Mouse (Mus musculus) midbrain, embryonic 16.5 days (tissue): Measurements from ENCODE around the gene Sct. TPM values are rescaled to one million over a fixed set of nuclear protein-coding genes. Genes with fewer than 3 reads are reported as not detected.

Source experiments
- ATAC-seq: fragments of 200-750 bp; cut with Nextera tagmentation; 2 replicates; pipeline ENCODE4 v1.8.0; 2017; ENCODE audit warnings: moderate TSS enrichment
- H3K27ac ChIP-seq: fragments of 300-500 bp; sonication (generic); 2 replicates; pipeline ENCODE4 v1.5.1; 2014; ENCODE audit warnings: mild to moderate bottlenecking, low read length, mixed read lengths
- H3K27me3 ChIP-seq: fragments of 300-500 bp; sonication (generic); 2 replicates; pipeline ENCODE4 v1.6.1; 2014; ENCODE audit warnings: low read depth, low read length, mixed read lengths; ENCODE audit not compliant: control insufficient read depth, insufficient read depth
- H3K36me3 ChIP-seq: fragments of 300-500 bp; sonication (generic); 2 replicates; pipeline ENCODE4 v1.6.1; 2014; ENCODE audit warnings: mild to moderate bottlenecking, low read length, moderate library complexity, mixed read lengths; ENCODE audit not compliant: control insufficient read depth, insufficient read depth
- H3K4me1 ChIP-seq: fragments of 300-500 bp; sonication (generic); 2 replicates; pipeline ENCODE4 v1.6.1; 2014; ENCODE audit warnings: mild to moderate bottlenecking, low read length, mixed read lengths; ENCODE audit not compliant: control insufficient read depth, insufficient read depth
- H3K4me2 ChIP-seq: fragments of 300-500 bp; sonication (generic); 2 replicates; pipeline ENCODE4 v1.6.1; 2014; ENCODE audit warnings: mild to moderate bottlenecking, low read length, mixed read lengths
- H3K4me3 ChIP-seq: fragments of 300-500 bp; sonication (generic); 2 replicates; pipeline ENCODE4 v1.5.1; 2014; ENCODE audit warnings: low read depth, mild to moderate bottlenecking, low read length, moderate library complexity, mixed read lengths
- H3K9ac ChIP-seq: fragments of 300-500 bp; sonication (generic); 2 replicates; pipeline ENCODE4 v1.6.1; 2014; ENCODE audit warnings: low read depth, low read length, mixed read lengths
- H3K9me3 ChIP-seq: fragments of 300-500 bp; sonication (generic); replicated peaks from 2 replicates; pipeline ENCODE4 v1.6.1; 2014; ENCODE audit warnings: mild to moderate bottlenecking, low read length, mixed read lengths; ENCODE audit not compliant: control insufficient read depth, poor library complexity, severe bottlenecking
- WGBS: fragments of 180-500 bp; shearing (Covaris S2); extraction: QIAGEN DNeasy Blood & Tissue Kit; methylation state at CpG from one replicate; pipeline ENCODE4 v1.1.7; 2014; 5-methylcytosine and 5-hydroxymethylcytosine counted together
- polyA plus RNA-seq: library from polyadenylated mRNA; unstranded; fragments of >200 nt; fragmentation: Nextera tagmentation; extraction: Ambion mirVana; gene quantifications from 2 replicates; pipeline ENCODE4 v1.2.1, GENCODE M21; 2015

Sct gene
- polyA plus RNA-seq, 1 experiment from 2014 or later = 2.8 TPM

DNA sequence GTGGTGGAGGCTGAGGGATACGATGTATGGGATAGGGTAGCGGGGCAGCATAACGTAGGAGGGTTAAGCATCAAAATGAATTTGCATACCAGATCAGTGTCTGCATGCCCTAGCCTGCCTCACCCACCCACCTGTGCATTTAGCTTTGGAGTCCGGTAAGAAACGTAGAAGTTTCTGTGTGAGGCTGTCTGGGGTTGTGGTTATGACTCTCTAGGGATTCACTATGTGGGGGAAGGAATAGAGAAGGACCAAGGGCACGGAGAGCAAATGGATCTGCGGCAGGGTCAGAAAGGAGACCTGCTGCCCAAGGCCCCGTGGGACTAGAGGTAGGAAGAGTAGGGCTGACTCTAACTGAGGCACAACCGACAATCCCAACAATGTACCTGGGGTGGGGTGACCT is 3.6 kb downstream of the Sct start:
- no peaks in the 10 kb centered on the region for H3K9me3 ChIP-seq

DNA sequence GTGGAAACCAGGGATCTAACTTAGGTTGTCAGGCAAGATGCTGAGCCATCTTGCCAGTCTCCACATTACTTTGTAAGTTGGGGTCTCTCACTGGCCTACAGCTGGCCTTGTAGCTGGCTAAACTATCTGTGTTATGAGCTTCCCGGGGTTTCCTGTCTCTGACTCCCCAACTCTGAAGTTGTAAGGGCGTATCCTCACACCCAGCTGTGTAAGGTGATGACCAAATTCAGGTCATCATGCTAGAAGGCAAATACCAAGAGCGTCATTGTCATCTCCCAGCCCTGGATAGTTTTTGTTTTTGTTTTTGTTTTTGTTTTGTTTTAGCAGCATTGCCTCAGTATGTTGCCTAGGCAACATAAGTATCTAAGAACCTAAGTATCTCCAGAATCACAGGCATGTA is 8.3 kb downstream of the Sct start:
- WGBS = 84% methylated on average over 3 of the region's 3 CpGs
- H3K27ac ChIP-seq = no peak overlapping the region
- peaks cover 3% of the 10 kb centered on the region for H3K4me1 ChIP-seq
- no peak overlapping the region for H3K4me3 ChIP-seq
- no peak overlapping the region for H3K4me2 ChIP-seq
- no peaks in the 10 kb centered on the region for H3K9me3 ChIP-seq
- H3K36me3 ChIP-seq = no peaks in the 10 kb centered on the region
- H3K27me3 ChIP-seq = no peaks in the 10 kb centered on the region
- no peak for ATAC-seq
- no peak overlapping the region for H3K9ac ChIP-seq

More for the DNA sequence above, 3.6 kb downstream of the Sct start:
- Histone ChIP-seq H3K27ac (no peak overlapping the region), H3K27me3 (peaks cover 5% of the 10 kb centered on the region), H3K4me1 (peaks cover 5% of the 10 kb centered on the region), H3K4me3 (no peak overlapping the region), H3K36me3 (no peaks in the 10 kb centered on the region), H3K4me2 (no peak overlapping the region), H3K9ac (no peak overlapping the region)
- no peak for ATAC-seq
- WGBS = 89% methylated on average over 9 of the region's 9 CpGs

DNA sequence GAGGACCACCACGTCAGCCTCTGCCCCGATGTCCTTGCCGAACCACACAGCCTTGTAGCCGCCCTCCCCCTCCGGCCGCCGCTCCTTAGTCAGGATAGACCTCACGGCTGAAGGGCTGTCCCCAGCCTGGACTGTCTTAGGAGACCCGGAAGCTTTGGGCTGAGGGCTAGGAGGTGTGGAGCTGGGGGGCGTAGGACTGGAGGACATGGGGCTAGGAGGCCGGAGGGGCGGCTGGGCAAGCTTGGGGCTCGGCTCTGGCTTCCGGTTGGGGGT is 9.7 kb downstream of the Sct start:
- H3K4me1 ChIP-seq = peaks cover 6% of the 10 kb centered on the region
- H3K27me3 ChIP-seq = no peaks in the 10 kb centered on the region
- no peaks in the 10 kb centered on the region for H3K36me3 ChIP-seq
- no peak overlapping the region for H3K9ac ChIP-seq
- no peak for ATAC-seq
- no peak overlapping the region for H3K4me2 ChIP-seq
- 87% methylated on average over 14 of the region's 14 CpGs for WGBS
- no peak overlapping the region for H3K27ac ChIP-seq
- no peak overlapping the region for H3K4me3 ChIP-seq
- H3K9me3 ChIP-seq = no peaks in the 10 kb centered on the region

DNA sequence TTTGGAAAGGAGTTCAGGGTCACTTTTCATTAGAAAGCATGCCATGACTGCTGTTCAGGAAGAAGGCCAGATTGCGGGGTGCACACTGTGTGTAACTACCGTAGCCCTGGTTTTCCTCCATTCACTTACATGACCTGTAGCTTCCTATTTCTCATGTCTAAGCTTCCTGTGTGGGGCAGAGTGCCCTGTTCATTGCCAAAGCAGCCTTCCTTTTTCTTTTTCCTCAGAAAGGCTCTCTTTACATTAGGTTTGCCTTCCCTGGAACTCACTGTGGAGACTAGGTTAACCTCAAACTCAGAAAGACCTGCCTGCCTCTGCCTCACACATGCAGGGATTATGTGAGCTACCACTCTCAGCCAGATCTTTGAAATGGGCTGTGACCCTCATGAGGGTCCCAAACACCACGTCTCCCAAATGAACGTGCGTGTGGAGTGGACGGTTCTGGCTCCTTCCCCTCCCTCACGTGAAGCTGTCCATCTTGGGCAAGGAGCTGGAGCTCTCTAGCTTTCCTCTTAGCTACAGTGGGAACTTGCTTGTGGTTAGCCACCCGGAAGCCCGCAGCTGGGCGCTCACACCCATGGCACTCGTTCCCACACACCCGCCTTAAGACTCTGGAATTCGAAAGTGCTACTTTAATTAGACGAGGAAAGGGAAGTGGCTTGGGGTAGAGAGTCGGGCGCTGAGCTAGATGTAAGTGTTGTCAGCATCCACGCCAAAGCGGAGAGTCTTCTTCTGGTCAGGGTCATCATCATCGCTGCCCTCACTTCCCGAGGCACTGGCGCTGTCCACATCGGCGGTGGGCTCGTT is 10.3 kb downstream of the Sct start:
- H3K27ac ChIP-seq = no peak overlapping the region
- no peak overlapping the region for H3K4me3 ChIP-seq
- no peak for ATAC-seq
- H3K27me3 ChIP-seq = no peaks in the 10 kb centered on the region
- peaks cover 6% of the 10 kb centered on the region for H3K4me1 ChIP-seq
- H3K36me3 ChIP-seq = peaks cover 4% of the 10 kb centered on the region; the same call in 1 of the 2 replicates
- H3K9me3 ChIP-seq = no peaks in the 10 kb centered on the region
- 79% methylated on average over 24 of the region's 24 CpGs for WGBS
- H3K4me2 ChIP-seq = no peak overlapping the region
- no peak overlapping the region for H3K9ac ChIP-seq

DNA sequence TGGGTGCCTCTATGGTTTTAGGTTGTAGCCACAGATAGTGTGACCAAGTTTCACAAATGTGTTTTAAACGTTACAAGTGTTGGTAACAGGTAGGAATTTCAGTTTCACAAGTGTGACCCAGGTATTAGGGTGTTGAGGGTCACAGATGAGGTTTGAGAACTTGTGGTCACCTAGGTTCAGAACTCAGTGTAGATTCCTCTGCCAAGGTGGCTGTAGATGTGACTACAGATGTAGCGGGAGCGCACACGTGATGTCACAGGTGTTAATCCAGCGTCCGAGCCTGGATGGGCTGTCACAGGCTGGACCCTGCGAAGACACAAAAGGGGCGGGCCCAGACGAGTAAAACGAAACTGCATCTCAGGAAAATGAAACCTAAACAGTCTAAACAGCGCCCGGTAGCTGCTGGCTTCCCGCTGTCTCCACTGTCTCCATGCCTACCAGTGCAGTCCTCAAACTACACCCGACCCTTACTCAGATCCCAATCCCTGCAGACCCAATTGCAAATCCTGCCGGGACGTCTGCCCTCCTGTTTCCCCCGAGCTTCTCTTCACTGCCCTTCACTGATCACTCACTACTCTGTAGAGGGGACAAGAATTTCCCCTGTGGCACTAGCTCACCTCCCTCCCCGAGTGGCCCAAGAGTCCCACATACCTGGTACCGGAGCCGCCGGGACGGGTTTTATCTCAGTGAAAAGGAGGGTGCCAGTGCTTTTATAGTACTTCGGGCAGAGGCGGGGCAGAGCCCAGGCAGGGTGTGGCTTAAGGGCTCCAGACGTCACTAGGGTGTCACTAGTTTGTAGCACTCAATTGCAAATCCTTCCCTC is 13.0 kb downstream of the Sct start, which contains the start of gene Irf7:
Gene Irf7, minus strand, starts transcription at position 743 of the 823 bp plus-strand sequence.
- Histone ChIP-seq H3K9me3 (no peaks in the 10 kb centered on the region), H3K27me3 (no peaks in the 10 kb centered on the region), H3K36me3 (peaks cover 18% of the 10 kb centered on the region), H3K4me2 (peak within 1 kb of the TSS; percentile 56), H3K9ac (peak within 1 kb of the TSS; percentile 27; the same call in 1 of the 2 replicates), H3K27ac (no peak within 1 kb of the TSS), H3K4me1 (peaks cover 6% of the 10 kb centered on the region), H3K4me3 (peak within 1 kb of the TSS; percentile 27)
- peak; percentile 59; the same call in 1 of the 2 replicates for ATAC-seq
- 14% methylated on average over 25 of the region's 25 CpGs for WGBS

DNA sequence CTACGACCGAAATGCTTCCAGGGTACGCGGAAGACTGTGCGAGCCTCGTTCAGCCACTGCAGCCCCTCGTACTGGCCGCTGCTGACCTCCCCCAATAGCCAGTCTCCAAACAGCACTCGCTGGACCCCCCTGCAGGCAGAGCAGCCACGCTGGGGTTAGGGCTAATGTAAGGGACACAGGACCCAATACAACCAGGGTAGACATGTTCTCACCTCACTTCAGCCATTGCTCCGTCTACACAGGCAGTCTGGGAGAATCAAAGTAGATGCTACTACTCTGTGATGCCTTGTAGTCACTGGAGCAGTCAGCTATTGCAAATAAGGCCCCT is 13.6 kb downstream of the Sct start:
- H3K9ac ChIP-seq = no peak overlapping the region
- peak; percentile 9; the same call in 1 of the 2 replicates for ATAC-seq
- H3K4me2 ChIP-seq = no peak overlapping the region
- H3K9me3 ChIP-seq = no peaks in the 10 kb centered on the region
- H3K36me3 ChIP-seq = peaks cover 22% of the 10 kb centered on the region
- no peak overlapping the region for H3K4me3 ChIP-seq
- H3K27me3 ChIP-seq = no peaks in the 10 kb centered on the region
- WGBS = 39% methylated on average over 11 of the region's 11 CpGs
- peaks cover 6% of the 10 kb centered on the region for H3K4me1 ChIP-seq
- H3K27ac ChIP-seq = no peak overlapping the region

DNA sequence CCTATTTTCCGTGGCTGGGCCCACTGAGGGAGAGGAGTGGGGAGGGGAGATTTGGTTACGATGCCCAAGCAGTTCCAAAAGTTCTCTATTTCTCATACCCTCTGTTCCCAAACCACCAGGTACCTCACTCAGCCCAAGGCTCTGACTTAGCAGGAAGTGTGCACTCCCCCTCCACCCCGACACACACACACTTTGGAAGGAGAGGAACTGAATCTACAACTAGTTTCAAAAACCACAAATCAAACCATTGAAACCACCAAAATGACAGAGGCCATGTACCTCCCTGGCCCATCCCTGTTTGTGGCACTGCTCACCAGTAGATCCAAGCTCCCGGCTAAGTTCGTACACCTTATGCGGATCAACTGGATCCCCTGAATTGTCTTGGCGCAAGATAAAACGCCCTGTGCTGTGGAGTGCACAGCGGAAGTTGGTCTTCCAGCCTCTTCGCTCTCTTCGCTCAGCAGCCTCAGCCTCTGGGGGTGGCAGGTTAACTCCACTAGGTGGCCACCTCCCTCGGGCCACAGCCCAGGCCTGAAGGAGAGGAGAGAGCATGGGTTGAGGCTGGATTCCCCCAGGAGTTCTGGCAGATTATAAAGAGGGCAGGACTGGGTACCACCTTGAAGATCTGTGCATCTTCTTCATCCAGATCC is 14.0 kb downstream of the Sct start:
- Histone ChIP-seq H3K36me3 (peaks cover 23% of the 10 kb centered on the region), H3K9me3 (no peaks in the 10 kb centered on the region), H3K27ac (no peak overlapping the region), H3K4me1 (peaks cover 6% of the 10 kb centered on the region), H3K4me2 (no peak overlapping the region), H3K4me3 (no peak overlapping the region), H3K9ac (no peak overlapping the region), H3K27me3 (no peaks in the 10 kb centered on the region)
- peak; percentile 23; the same call in 1 of the 2 replicates for ATAC-seq
- 38% methylated on average over 12 of the region's 12 CpGs for WGBS

DNA sequence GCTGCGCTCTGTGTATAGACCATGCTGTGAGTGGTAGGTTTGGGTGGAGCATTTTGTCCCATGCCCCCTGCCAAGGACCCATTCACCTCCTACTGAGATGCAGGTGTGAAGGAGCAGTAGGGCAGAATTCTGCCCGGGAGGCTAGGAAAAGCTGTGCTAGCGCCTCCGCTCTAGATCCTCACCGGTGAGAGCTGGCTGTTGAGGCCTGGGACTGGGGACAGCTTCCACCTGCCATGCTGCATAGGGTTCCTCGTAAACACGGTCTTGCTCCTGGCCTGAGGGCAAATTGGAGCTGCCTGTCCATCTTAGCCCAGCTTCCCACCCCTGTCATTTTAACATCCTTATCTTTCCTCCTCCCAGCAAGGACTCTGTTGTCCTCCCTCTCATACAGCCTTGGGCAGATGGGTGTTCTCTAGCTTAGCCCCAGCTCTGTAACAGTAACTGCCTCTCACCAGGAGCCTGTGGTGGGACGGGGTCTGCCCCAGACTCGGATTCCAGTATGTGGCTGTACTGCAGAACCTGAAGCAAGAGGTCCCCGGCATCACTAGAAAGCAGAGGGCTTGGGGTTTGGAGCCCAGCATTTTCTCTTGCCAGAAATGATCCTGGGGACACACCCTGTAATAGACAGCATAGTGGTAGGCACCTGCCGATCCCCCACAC is 14.8 kb downstream of the Sct start:
- no peak for ATAC-seq
- no peaks in the 10 kb centered on the region for H3K9me3 ChIP-seq
- H3K4me2 ChIP-seq = no peak overlapping the region
- H3K27me3 ChIP-seq = no peaks in the 10 kb centered on the region
- peaks cover 23% of the 10 kb centered on the region for H3K36me3 ChIP-seq
- no peak overlapping the region for H3K27ac ChIP-seq
- peaks cover 6% of the 10 kb centered on the region for H3K4me1 ChIP-seq
- no peak overlapping the region for H3K4me3 ChIP-seq
- WGBS = 80% methylated on average over 11 of the region's 11 CpGs
- no peak overlapping the region for H3K9ac ChIP-seq
